Comparison of ENCODE assay signal across 26 mouse cellular contexts in genomic region chr10:45345217-45345616, GRCm38 (mm10). TPM values are rescaled to one million over a fixed set of nuclear protein-coding genes. Genes with fewer than 3 reads are reported as not detected.
DNase-seq lines count a peak whose midpoint lies in the region; ATAC-seq and TF ChIP-seq lines count a peak whose summit lies in the region.
"Had no signal": no experiment of that assay in that cellular context is flagged by ENCODE, and none has a peak within 500 bp of the region (broad histone marks: within the 10 kb centered on the region; RNA-seq: fewer than 3 reads in every experiment).

No protein-coding gene starts in this region.

- H3K27me3 ChIP-seq in embryonic facial prominence, embryonic 12.5 days: no peaks in the 10 kb centered on the region
- H3K27me3 ChIP-seq in embryonic facial prominence, embryonic 10.5 days (replicated peaks; ENCODE audit: low read depth, poor library complexity, severe bottlenecking): no peaks in the 10 kb centered on the region
- no peaks in the 10 kb centered on the region for H3K27me3 ChIP-seq in midbrain, embryonic 13.5 days
- H3K27me3 ChIP-seq in midbrain, embryonic 15.5 days (replicated peaks): no peaks in the 10 kb centered on the region
- H3K27me3 ChIP-seq in liver, embryonic 14.5 days (ENCODE audit: control insufficient read depth, insufficient read depth, low read length): no peaks in the 10 kb centered on the region
- no peaks in the 10 kb centered on the region for H3K27me3 ChIP-seq in neural tube, embryonic 12.5 days (replicated peaks)
- H3K27me3 ChIP-seq: limb, embryonic 15.5 days; Patski had no signal

- WGBS in embryonic facial prominence, embryonic 12.5 days: 72% methylated on average over 9 of the region's 9 CpGs
- 73% methylated on average over 9 of the region's 9 CpGs for WGBS in embryonic facial prominence, embryonic 10.5 days
- WGBS in midbrain, embryonic 13.5 days: 82% methylated on average over 9 of the region's 9 CpGs
- 81% methylated on average over 9 of the region's 9 CpGs for WGBS in midbrain, embryonic 15.5 days
- 66% methylated on average over 9 of the region's 9 CpGs for whole genome bisulfite sequencing in liver, embryonic 14.5 days (ENCODE audit: insufficient replicate concordance)
- 72% methylated on average over 9 of the region's 9 CpGs for WGBS in neural tube, embryonic 12.5 days

- H3K9ac ChIP-seq in embryonic facial prominence, embryonic 12.5 days: no peak overlapping the region
- H3K9ac ChIP-seq in midbrain, embryonic 13.5 days (replicated peaks): no peak overlapping the region
- H3K9ac ChIP-seq in midbrain, embryonic 15.5 days: no peak overlapping the region
- H3K9ac ChIP-seq in liver, embryonic 14.5 days (replicated peaks): no peak overlapping the region
- no peak overlapping the region for H3K9ac ChIP-seq in neural tube, embryonic 12.5 days
- H3K9ac ChIP-seq: forebrain, postnatal 0 days; limb, embryonic 15.5 days had no signal

- no peak for TF ChIP-seq CTCF in liver, embryonic 14.5 days (IDR thresholded peaks at IDR 0.05; ENCODE audit: low read depth)

- H3K4me3 ChIP-seq in embryonic facial prominence, embryonic 12.5 days: no peak overlapping the region
- H3K4me3 ChIP-seq in embryonic facial prominence, embryonic 10.5 days: no peak overlapping the region
- no peak overlapping the region for H3K4me3 ChIP-seq in midbrain, embryonic 13.5 days (replicated peaks)
- no peak overlapping the region for H3K4me3 ChIP-seq in midbrain, embryonic 15.5 days
- H3K4me3 ChIP-seq in liver, embryonic 14.5 days (ENCODE audit: insufficient read depth in 1 of 2, low read depth in 2 of 2, low read length in 2 of 2): no peak overlapping the region
- H3K4me3 ChIP-seq in neural tube, embryonic 12.5 days: no peak overlapping the region
- H3K4me3 ChIP-seq: forebrain, embryonic 10.5 days; limb, embryonic 15.5 days; midbrain, embryonic 10.5 days had no signal

- ATAC-seq in embryonic facial prominence, embryonic 12.5 days (ENCODE audit: insufficient number of reproducible peaks, insufficient read depth, low FRiP score, low TSS enrichment): 0 out of 2 replicates have a peak, but pooled peaks have one; percentile 28
- 0 out of 2 replicates have a peak, but pooled peaks have one; percentile 14 for ATAC-seq in midbrain, embryonic 13.5 days
- ATAC-seq in midbrain, embryonic 15.5 days (replicated peaks): no peak
- ATAC-seq in liver, embryonic 14.5 days (ENCODE audit: insufficient read depth): 0 out of 2 replicates have a peak, but pooled peaks have one; percentile 33
- ATAC-seq in neural tube, embryonic 12.5 days (ENCODE audit: low FRiP score, low read depth): peak; percentile 65
- ATAC-seq: forebrain, postnatal 0 days; lung, postnatal 0 days; Patski had no signal

- no peaks in the 10 kb centered on the region for H3K9me3 ChIP-seq in embryonic facial prominence, embryonic 12.5 days
- H3K9me3 ChIP-seq in embryonic facial prominence, embryonic 10.5 days: peaks cover 4% of the 10 kb centered on the region; the same call in 1 of the 2 replicates
- no peaks in the 10 kb centered on the region; the same call in 1 of the 2 replicates for H3K9me3 ChIP-seq in midbrain, embryonic 13.5 days
- H3K9me3 ChIP-seq in midbrain, embryonic 15.5 days: no peaks in the 10 kb centered on the region
- H3K9me3 ChIP-seq in liver, embryonic 14.5 days (ENCODE audit: control insufficient read depth, low read length): no peaks in the 10 kb centered on the region
- H3K9me3 ChIP-seq in neural tube, embryonic 12.5 days: no peaks in the 10 kb centered on the region
- H3K9me3 ChIP-seq: forebrain, embryonic 10.5 days; limb, embryonic 15.5 days; midbrain, embryonic 10.5 days had no signal

- H3K36me3 ChIP-seq in embryonic facial prominence, embryonic 12.5 days: no peaks in the 10 kb centered on the region
- H3K36me3 ChIP-seq in embryonic facial prominence, embryonic 10.5 days (replicated peaks): peaks cover 3% of the 10 kb centered on the region; the same call in 1 of the 2 replicates
- H3K36me3 ChIP-seq in midbrain, embryonic 13.5 days: no peaks in the 10 kb centered on the region
- no peaks in the 10 kb centered on the region for H3K36me3 ChIP-seq in midbrain, embryonic 15.5 days (replicated peaks)
- H3K36me3 ChIP-seq in liver, embryonic 14.5 days (replicated peaks; ENCODE audit: control insufficient read depth, insufficient read depth, low read depth): no peaks in the 10 kb centered on the region
- no peaks in the 10 kb centered on the region for H3K36me3 ChIP-seq in neural tube, embryonic 12.5 days
- H3K36me3 ChIP-seq: limb, embryonic 15.5 days had no signal

- DNase-seq in embryonic facial prominence, embryonic 10.5 days (ENCODE audit: low spot score): no peak
- DNase-seq in liver, embryonic 14.5 days (ENCODE audit: low read depth in 3 of 3, low spot score in 3 of 3): peak in 1 of 3 experiments; percentile 1
- DNase-seq in lung, adult 18-20 months: no peak
- no peak for DNase-seq in spleen, postnatal 14 days (ENCODE audit: low spot score in 2 of 2)
- DNase-seq: adrenal gland, adult 2 months; cerebellum, adult 11-12 months; cerebellum, postnatal 10 days; forebrain, postnatal 0 days; gastrocnemius, postnatal 14 days; heart, adult 18-20 months; kidney, adult 2 months; kidney, postnatal 10 days; left cerebral cortex, postnatal 4 days; retina, postnatal 1 day; right cerebral cortex, postnatal 25 days; thymus, postnatal 36 days had no signal

- no peak overlapping the region for H3K27ac ChIP-seq in embryonic facial prominence, embryonic 12.5 days
- no peak overlapping the region for H3K27ac ChIP-seq in embryonic facial prominence, embryonic 10.5 days (replicated peaks)
- H3K27ac ChIP-seq in midbrain, embryonic 13.5 days: no peak overlapping the region
- H3K27ac ChIP-seq in midbrain, embryonic 15.5 days: no peak overlapping the region
- no peak overlapping the region for H3K27ac ChIP-seq in liver, embryonic 14.5 days
- no peak overlapping the region for H3K27ac ChIP-seq in neural tube, embryonic 12.5 days
- H3K27ac ChIP-seq: forebrain, embryonic 10.5 days; limb, embryonic 15.5 days; macrophage; midbrain, embryonic 10.5 days had no signal

- no peak overlapping the region for H3K4me2 ChIP-seq in embryonic facial prominence, embryonic 12.5 days (replicated peaks)
- no peak overlapping the region for H3K4me2 ChIP-seq in midbrain, embryonic 13.5 days (replicated peaks)
- no peak overlapping the region for H3K4me2 ChIP-seq in midbrain, embryonic 15.5 days
- H3K4me2 ChIP-seq in liver, embryonic 14.5 days (ENCODE audit: low read depth): no peak overlapping the region
- no peak overlapping the region for H3K4me2 ChIP-seq in neural tube, embryonic 12.5 days (replicated peaks)
- H3K4me2 ChIP-seq: limb, embryonic 15.5 days had no signal

- TF ChIP-seq EP300 in liver, embryonic 14.5 days (IDR thresholded peaks at IDR 0.05; ENCODE audit: low read depth): no peak

- H3K4me1 ChIP-seq in embryonic facial prominence, embryonic 12.5 days: no peaks in the 10 kb centered on the region
- no peaks in the 10 kb centered on the region for H3K4me1 ChIP-seq in embryonic facial prominence, embryonic 10.5 days
- H3K4me1 ChIP-seq in midbrain, embryonic 13.5 days (replicated peaks): no peaks in the 10 kb centered on the region
- no peaks in the 10 kb centered on the region for H3K4me1 ChIP-seq in midbrain, embryonic 15.5 days
- H3K4me1 ChIP-seq in liver, embryonic 14.5 days (replicated peaks; ENCODE audit: control insufficient read depth in 2 of 2, insufficient read depth in 2 of 2, low read length in 1 of 2): no peaks in the 10 kb centered on the region; a peak in 1 of 4 replicates
- no peaks in the 10 kb centered on the region for H3K4me1 ChIP-seq in neural tube, embryonic 12.5 days
- H3K4me1 ChIP-seq: limb, embryonic 15.5 days; midbrain, embryonic 10.5 days had no signal

RNA-seq across cellular contexts. Expression of gene Bves, which starts 9.6 kb away (rescaled TPM):
- polyA plus RNA-seq in embryonic facial prominence, embryonic 12.5 days (2016; fragmentation: Nextera tagmentation; extraction: Ambion mirVana): 2.1 and 2.3 TPM in 2 replicates
- polyA plus RNA-seq in embryonic facial prominence, embryonic 10.5 days (2016; fragmentation: Nextera tagmentation; extraction: Ambion mirVana): 2.3 and 2.5 TPM in 2 replicates
- 0.90 and 1.3 TPM in 2 replicates for polyA plus RNA-seq in midbrain, embryonic 13.5 days (2015; fragmentation: Nextera tagmentation; extraction: Ambion mirVana)
- 1.5 and 1.6 TPM in 2 replicates for polyA plus RNA-seq in midbrain, embryonic 15.5 days (2015; fragmentation: Nextera tagmentation; extraction: Ambion mirVana)
- 0.02 TPM in 2 replicates for polyA plus RNA-seq in liver, embryonic 14.5 days (2012; rRNA removed)
- 0.09 TPM in 1 of 2 replicates, not detected in the other for polyA plus RNA-seq in liver, embryonic 14.5 days (2014; fragmentation: Nextera tagmentation; extraction: Ambion mirVana)
- polyA plus RNA-seq in neural tube, embryonic 12.5 days (2016; fragmentation: Nextera tagmentation; extraction: Ambion mirVana): 2.7 and 3.2 TPM in 2 replicates
- polyA plus RNA-seq: macrophage had no signal
